Mouse (Mus musculus) forebrain, embryonic 14.5 days (tissue): ENCODE data around the gene Enthd1. TPM values are rescaled to one million over a fixed set of nuclear protein-coding genes. Genes with fewer than 3 reads are reported as not detected.

ENCODE experiments used
- ATAC-seq: fragments of 200-750 bp; cut with Nextera tagmentation; 2 replicates; pipeline ENCODE4 v1.8.0; 2017; ENCODE audit warnings: mild to moderate bottlenecking, moderate library complexity
- DNase-seq: peaks from one replicate; pipeline ENCODE4 v3.0.0-alpha.2; 2015; ENCODE audit warnings: low spot score
- H3K27ac ChIP-seq: fragments of 300-500 bp; sonication (generic); 2 replicates; pipeline ENCODE4 v1.5.1; 2014; ENCODE audit warnings: low read depth, mild to moderate bottlenecking, control low read depth, low read length, moderate library complexity
- H3K27me3 ChIP-seq: fragments of 300-500 bp; sonication (generic); replicated peaks from 2 replicates; pipeline ENCODE4 v1.6.1; 2014; ENCODE audit warnings: low read length, control low read depth, mixed read lengths; ENCODE audit not compliant: control insufficient read depth, insufficient read depth
- H3K36me3 ChIP-seq: fragments of 300-500 bp; sonication (generic); 2 replicates; pipeline ENCODE4 v1.6.1; 2014; ENCODE audit warnings: low read length, control low read depth; ENCODE audit not compliant: control insufficient read depth, insufficient read depth
- H3K4me1 ChIP-seq: fragments of 300-500 bp; sonication (generic); 2 replicates; pipeline ENCODE4 v1.6.1; 2014; ENCODE audit warnings: antibody characterized with exemption, low read length, control low read depth; ENCODE audit not compliant: control insufficient read depth, insufficient read depth
- H3K4me2 ChIP-seq: fragments of 300-500 bp; sonication (generic); 2 replicates; pipeline ENCODE4 v1.6.1; 2014; ENCODE audit warnings: mild to moderate bottlenecking, control low read depth, low read length
- H3K4me3 ChIP-seq: fragments of 300-500 bp; sonication (generic); 2 replicates; pipeline ENCODE4 v1.5.1; 2014; ENCODE audit warnings: low read depth, low read length, control low read depth
- H3K9ac ChIP-seq: fragments of 300-500 bp; sonication (generic); 2 replicates; pipeline ENCODE4 v1.6.1; 2014; ENCODE audit warnings: mild to moderate bottlenecking, low read length, control low read depth, moderate library complexity
- H3K9me3 ChIP-seq: fragments of 300-500 bp; sonication (generic); replicated peaks from 2 replicates; pipeline ENCODE4 v1.6.1; 2016; ENCODE audit warnings: low read length, control low read depth, mixed read lengths; ENCODE audit not compliant: control insufficient read depth
- WGBS: fragments of 180-500 bp; shearing (Covaris S2); extraction: QIAGEN DNeasy Blood & Tissue Kit; methylation state at CpG from one replicate; pipeline ENCODE4 v1.1.7; 2014; 5-methylcytosine and 5-hydroxymethylcytosine counted together
- polyA plus RNA-seq: library from polyadenylated mRNA; unstranded; fragments of >200 nt; fragmentation: Nextera tagmentation; extraction: Ambion mirVana; gene quantifications from 2 replicates; pipeline ENCODE4 v1.2.1, GENCODE M21; 2014

The Enthd1 gene
- polyA plus RNA-seq, 1 experiment from 2014 or later, result not detected

DNA sequence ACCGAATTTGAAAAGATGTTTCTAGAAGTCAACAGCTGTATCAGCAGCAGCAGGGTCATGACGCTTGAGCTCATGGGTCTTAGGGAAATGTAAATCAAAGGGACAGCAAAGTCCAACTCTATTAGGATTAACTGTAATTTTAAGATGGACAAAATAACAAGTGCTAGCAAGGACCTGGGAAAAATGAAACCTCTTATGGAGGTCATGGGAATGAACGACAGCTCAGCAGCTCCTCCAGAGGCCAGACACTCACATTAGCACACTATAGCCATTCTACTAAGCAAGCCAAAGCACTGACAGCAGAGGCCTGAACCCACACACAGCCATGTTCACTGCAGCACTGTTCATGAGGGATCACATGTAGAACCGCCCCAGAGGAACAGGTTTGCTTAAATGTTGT, 7.2 kb downstream of the Enthd1 start:
- Histone ChIP-seq H3K4me2 (no peak overlapping the region), H3K27ac (no peak overlapping the region), H3K36me3 (no peaks in the 10 kb centered on the region), H3K4me1 (no peaks in the 10 kb centered on the region), H3K4me3 (no peak overlapping the region), H3K9ac (no peak overlapping the region), H3K9me3 (no peaks in the 10 kb centered on the region), H3K27me3 (no peaks in the 10 kb centered on the region)
- 74% methylated on average over 4 of the region's 4 CpGs for WGBS
- DNase-seq (no peak), ATAC-seq (no peak)

DNA sequence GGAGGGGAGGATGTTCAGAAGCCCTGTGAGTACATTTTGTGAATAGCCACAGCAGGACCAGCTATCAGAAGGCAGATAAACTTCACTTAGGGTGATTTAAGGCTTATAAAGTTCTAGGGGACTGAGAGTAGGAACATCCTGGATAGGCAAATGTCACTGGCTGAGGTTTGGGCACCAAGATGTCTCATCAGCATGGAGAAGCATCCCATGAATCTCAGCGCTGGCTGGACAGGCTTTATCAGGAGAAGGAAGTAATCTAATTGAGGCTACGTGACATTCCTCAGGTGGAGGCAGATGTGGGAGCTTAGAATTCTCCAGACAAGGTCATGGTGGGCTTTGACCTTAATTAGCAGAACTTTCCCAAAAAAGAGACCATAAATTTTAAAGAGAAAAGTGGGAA, 8.9 kb downstream of the Enthd1 start:
- WGBS, result 78% methylated on average over 2 of the region's 2 CpGs
- Histone ChIP-seq H3K36me3 (no peaks in the 10 kb centered on the region), H3K27ac (no peak overlapping the region), H3K4me1 (no peaks in the 10 kb centered on the region), H3K27me3 (no peaks in the 10 kb centered on the region), H3K9ac (no peak overlapping the region), H3K4me2 (no peak overlapping the region), H3K4me3 (no peak overlapping the region), H3K9me3 (no peaks in the 10 kb centered on the region)
- no peak for DNase-seq
- no peak for ATAC-seq

DNA sequence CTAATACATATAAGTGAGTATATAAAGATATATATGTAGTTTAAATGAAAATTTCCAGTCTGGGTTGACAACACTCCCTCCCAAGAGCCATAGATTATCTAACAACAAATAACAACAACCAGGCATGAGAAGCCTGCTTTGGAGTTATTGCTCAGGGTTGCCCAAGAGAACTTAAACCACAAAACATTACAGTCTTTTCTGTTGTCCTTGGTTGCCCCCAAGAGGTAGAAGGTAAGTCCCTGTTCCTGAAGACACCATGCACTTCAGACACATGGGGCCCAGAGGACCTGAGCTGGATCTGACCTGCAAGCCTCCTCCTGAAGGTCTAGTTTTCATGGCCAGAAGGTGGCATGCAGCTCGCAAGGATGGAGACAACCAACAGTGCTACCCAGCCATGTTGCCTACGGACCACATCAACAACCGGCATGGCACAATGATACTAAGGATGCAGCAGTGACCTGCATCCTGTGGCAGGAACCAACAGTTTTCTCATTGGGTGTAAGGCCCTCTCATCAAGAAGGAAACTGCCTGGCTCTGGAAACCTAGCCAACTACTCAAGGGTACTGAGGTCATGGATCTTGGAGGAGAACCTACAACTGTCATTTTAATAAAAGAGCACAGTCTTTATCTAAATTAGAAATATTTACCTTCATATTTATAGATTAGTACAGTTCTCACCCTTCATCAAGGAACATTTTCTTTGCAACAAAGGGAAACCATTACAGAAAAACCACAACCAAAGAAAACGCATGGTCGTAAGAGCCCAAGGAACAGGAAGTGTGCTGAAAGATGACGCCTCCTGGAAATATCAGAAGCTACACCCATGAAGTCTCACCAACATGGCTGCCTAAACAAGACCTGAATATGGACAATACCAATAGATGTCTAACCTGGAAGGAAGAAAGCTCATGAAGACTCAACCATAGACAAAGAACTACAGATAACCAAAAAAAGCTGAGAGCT, 9.8 kb downstream of the Enthd1 start:
- Histone ChIP-seq H3K9me3 (no peaks in the 10 kb centered on the region), H3K36me3 (no peaks in the 10 kb centered on the region), H3K4me2 (no peak overlapping the region), H3K4me3 (no peak overlapping the region), H3K27me3 (no peaks in the 10 kb centered on the region), H3K27ac (no peak overlapping the region), H3K9ac (no peak overlapping the region), H3K4me1 (no peaks in the 10 kb centered on the region)
- no peak for DNase-seq
- WGBS, result 96% methylated on average over 6 of the region's 6 CpGs
- ATAC-seq, result no peak

DNA sequence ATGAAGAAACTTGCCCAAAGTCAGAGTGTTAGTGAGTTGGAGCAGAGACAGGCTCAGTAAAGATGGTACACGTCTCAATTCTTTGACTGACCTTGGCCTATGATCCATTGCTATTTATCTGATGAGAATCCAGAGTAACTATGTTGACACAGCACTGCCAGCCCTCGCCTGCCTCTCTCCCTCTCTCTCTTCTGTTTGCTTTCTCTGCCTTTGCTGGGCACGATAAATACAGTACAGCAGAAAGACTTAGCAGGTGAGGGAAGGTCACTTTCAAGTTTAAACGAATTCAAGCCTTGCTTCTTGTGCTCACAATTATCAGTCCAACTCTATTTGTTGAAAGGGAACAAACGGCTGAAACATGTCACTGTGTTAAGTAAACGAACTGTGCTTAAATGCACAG, 19.5 kb downstream of the Enthd1 start:
- H3K9ac ChIP-seq, result no peak overlapping the region
- DNase-seq, result no peak
- no peaks in the 10 kb centered on the region for H3K36me3 ChIP-seq
- no peaks in the 10 kb centered on the region for H3K27me3 ChIP-seq
- H3K4me3 ChIP-seq, result no peak overlapping the region
- no peaks in the 10 kb centered on the region for H3K9me3 ChIP-seq
- H3K4me2 ChIP-seq, result no peak overlapping the region
- no peaks in the 10 kb centered on the region for H3K4me1 ChIP-seq
- no peak overlapping the region for H3K27ac ChIP-seq
- ATAC-seq, result no peak
- WGBS, result 49% methylated on average over 6 of the region's 6 CpGs

DNA sequence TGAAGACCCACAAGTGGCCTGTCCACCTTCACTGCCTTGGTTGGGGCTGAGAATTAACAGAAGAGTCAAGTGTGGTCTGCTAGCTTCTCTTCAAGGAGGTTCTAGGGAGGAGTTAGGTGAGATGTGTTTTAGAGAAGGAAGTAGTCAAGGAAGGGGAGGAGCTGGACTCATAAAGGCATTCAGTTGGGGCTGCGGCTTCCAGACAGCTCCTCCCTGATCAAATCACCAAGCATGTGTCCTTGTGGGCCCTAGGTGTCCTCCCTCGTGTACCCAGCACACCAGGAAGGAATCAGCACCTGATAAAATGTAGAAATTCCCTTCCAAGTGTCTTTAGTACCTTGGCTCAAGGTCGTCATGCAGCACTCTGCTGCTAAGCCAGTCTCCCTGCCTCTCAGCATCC, 20.8 kb downstream of the Enthd1 start:
- no peaks in the 10 kb centered on the region for H3K27me3 ChIP-seq
- DNase-seq (no peak), ATAC-seq (no peak)
- no peak overlapping the region for H3K4me2 ChIP-seq
- no peaks in the 10 kb centered on the region for H3K4me1 ChIP-seq
- H3K27ac ChIP-seq, result no peak overlapping the region
- 61% methylated on average over 3 of the region's 3 CpGs for WGBS
- H3K9me3 ChIP-seq, result no peaks in the 10 kb centered on the region
- no peak overlapping the region for H3K4me3 ChIP-seq
- no peak overlapping the region for H3K9ac ChIP-seq
- H3K36me3 ChIP-seq, result no peaks in the 10 kb centered on the region

DNA sequence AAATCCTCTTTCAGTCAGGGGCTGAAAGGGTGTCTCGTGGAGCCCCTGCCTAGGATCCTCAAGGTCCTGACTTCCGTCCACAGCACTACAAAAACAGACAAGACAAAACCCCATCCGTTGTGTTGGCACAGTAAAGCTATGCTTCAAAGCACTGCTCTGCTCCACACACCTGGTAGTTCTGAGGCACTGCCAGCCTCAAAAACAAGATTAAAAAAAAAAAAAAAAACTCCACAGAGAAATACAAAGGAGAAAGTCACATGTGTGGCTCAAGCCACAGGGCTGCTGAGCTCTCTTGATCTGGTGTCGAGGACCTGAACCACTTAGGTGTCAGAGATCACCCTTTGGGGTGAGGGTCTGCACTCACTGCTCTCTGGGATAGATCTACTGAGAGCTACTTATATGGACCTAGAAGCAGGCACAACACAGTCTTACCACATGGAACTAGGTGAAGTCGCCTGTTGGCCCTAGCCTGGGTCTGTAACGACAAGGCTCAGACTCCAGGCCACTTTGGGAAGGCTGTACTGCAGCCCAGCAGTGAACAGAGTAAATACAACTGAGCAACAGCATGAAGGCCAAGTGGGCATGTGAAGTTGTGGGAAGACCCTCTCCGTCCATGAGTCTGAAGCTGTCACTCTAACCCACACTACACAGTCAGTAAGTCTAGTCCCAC, 26.1 kb downstream of the Enthd1 start:
- Histone ChIP-seq H3K4me2 (no peak overlapping the region), H3K4me1 (no peaks in the 10 kb centered on the region), H3K4me3 (no peak overlapping the region), H3K36me3 (no peaks in the 10 kb centered on the region), H3K27me3 (no peaks in the 10 kb centered on the region), H3K9me3 (no peaks in the 10 kb centered on the region), H3K27ac (no peak overlapping the region), H3K9ac (no peak overlapping the region)
- DNase-seq (no peak), ATAC-seq (no peak)
- WGBS, result 84% methylated on average over 7 of the region's 7 CpGs

DNA sequence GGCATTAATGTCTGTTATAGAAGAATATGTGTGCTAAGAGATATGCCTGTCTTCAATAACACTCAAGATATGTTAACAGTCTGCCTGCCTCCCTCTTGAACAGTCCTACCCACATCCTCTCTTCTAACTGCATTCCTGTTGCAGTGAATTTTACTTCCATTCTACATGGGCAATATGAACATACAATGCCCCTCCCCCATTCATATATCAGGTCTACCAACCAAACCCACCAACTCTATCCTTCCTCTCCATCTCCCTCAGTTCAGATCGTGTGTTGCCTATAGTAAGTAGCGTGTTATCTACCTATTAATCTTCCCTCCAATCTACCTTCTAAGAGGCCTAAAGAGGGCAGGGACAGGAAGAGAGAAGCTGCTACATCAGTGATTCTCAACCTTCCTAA, 26.9 kb downstream of the Enthd1 start:
- H3K27ac ChIP-seq, result no peak overlapping the region
- no peak overlapping the region for H3K9ac ChIP-seq
- WGBS, result 99% methylated on average over 2 of the region's 2 CpGs
- no peak for ATAC-seq
- no peak overlapping the region for H3K4me2 ChIP-seq
- H3K4me3 ChIP-seq, result no peak overlapping the region
- no peaks in the 10 kb centered on the region for H3K9me3 ChIP-seq
- H3K27me3 ChIP-seq, result no peaks in the 10 kb centered on the region
- no peaks in the 10 kb centered on the region for H3K36me3 ChIP-seq
- no peak for DNase-seq
- no peaks in the 10 kb centered on the region for H3K4me1 ChIP-seq

DNA sequence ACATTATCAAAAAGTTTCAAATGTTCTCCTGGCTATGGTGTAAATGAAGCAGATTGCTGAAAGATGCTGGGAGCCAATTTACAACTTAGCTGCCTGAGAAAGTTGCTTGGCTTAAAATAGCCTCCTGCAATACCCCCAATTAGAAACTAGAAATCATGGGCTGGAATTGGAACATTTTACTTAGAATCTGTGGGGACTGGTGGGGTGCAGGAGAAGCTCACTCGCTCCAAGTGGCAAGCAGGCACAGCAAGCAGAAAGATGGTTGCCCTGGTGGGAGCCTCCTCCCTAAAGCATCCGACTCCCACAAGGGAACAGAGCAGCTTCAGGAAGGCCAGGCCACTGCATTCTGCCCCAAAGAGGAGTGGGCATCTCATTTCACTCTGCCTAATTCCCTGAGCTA, 28.9 kb downstream of the Enthd1 start:
- no peak overlapping the region for H3K4me2 ChIP-seq
- no peak for DNase-seq
- no peaks in the 10 kb centered on the region for H3K27me3 ChIP-seq
- H3K4me3 ChIP-seq, result no peak overlapping the region
- no peak overlapping the region for H3K27ac ChIP-seq
- no peak for ATAC-seq
- no peaks in the 10 kb centered on the region for H3K9me3 ChIP-seq
- H3K9ac ChIP-seq, result no peak overlapping the region
- WGBS, result 70% methylated on average over 2 of the region's 2 CpGs
- no peaks in the 10 kb centered on the region for H3K36me3 ChIP-seq
- no peaks in the 10 kb centered on the region for H3K4me1 ChIP-seq

DNA sequence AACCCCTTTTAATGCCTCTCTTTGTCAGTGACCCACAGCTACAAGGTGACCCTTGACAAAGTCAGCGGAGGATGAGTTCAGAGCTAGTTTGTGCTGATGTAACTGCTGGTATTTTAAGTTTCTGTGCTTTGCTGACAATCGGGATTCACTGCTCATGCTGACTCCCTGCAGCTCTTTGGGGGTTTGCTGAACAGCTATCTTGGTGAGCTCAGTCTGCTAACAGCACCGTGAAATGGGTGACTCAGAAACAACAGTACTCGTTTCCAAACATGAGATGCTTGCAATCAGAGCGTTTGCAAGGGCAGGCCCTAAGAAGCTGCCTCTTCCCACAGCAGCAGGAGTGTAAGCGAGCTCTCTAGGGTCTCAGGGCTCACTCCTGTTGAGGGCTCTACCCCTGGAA, 31.7 kb downstream of the Enthd1 start:
- Histone ChIP-seq H3K9ac (no peak overlapping the region), H3K9me3 (no peaks in the 10 kb centered on the region)
- WGBS, result 61% methylated on average over 6 of the region's 6 CpGs

More for the DNA sequence above, 31.7 kb downstream of the Enthd1 start:
- ATAC-seq (no peak), DNase-seq (no peak)
- H3K4me1 ChIP-seq, result no peaks in the 10 kb centered on the region
- H3K36me3 ChIP-seq, result no peaks in the 10 kb centered on the region
- no peak overlapping the region for H3K4me2 ChIP-seq
- H3K27ac ChIP-seq, result no peak overlapping the region
- H3K27me3 ChIP-seq, result no peaks in the 10 kb centered on the region
- H3K4me3 ChIP-seq, result no peak overlapping the region
